Mouse (Mus musculus): ENCODE measurements at regions not wholly inside any gene's neighbourhood (a gene's known extent, or its start where the extent isn't known, plus 50 kb on each side); places are given as distances from the start of the nearest gene placed in this dataset.
A peak's percentile ranks its signal among the peaks of the same experiment; 100 is the strongest.

GRCm38 (mm10) chr7:75923951-75924467 lies 75.9 kb downstream of the Klhl25 start:
- no peak for DNase-seq (ENCODE audit: low spot score in 2 of 2)

- peak; percentile 32 to 57 for DNase-seq (ENCODE audit: low spot score in 2 of 2)
Measured at GRCm38 (mm10) chr7:75927537-75927936, 79.4 kb downstream of the Klhl25 start.

GRCm38 (mm10) chr7:75943844-75944243 lies 95.7 kb downstream of the Klhl25 start:
- no peak for DNase-seq (ENCODE audit: low spot score in 2 of 2)

- DNase-seq (ENCODE audit: low spot score in 2 of 2) = no peak
Measured at GRCm38 (mm10) chr7:75955671-75956070, 107.6 kb downstream of the Klhl25 start.

- DNase-seq (ENCODE audit: low spot score in 2 of 2) = no peak
Measured at GRCm38 (mm10) chr7:75957366-75957765, 109.3 kb downstream of the Klhl25 start.

- DNase-seq (ENCODE audit: low spot score in 2 of 2) = peak; percentile 39 to 48
Measured at GRCm38 (mm10) chr7:75959903-75960620, 112.0 kb downstream of the Klhl25 start.

GRCm38 (mm10) chr7:75968177-75968576 lies 120.1 kb downstream of the Klhl25 start:
- DNase-seq (ENCODE audit: low spot score in 2 of 2) = peak in 1 of 2 experiments; percentile 2

- DNase-seq (ENCODE audit: low spot score in 2 of 2) = peak in 1 of 2 experiments; percentile 1
Measured at GRCm38 (mm10) chr7:75970914-75971313, 122.8 kb downstream of the Klhl25 start.

GRCm38 (mm10) chr7:75971706-75972105 lies 123.6 kb downstream of the Klhl25 start:
- no peak for DNase-seq (ENCODE audit: low spot score in 2 of 2)

GRCm38 (mm10) chr7:75981560-75981959 lies 133.4 kb downstream of the Klhl25 start:
- no peak for DNase-seq (ENCODE audit: low spot score in 2 of 2)

GRCm38 (mm10) chr7:75983029-75983808 lies 135.1 kb downstream of the Klhl25 start:
- DNase-seq (ENCODE audit: low spot score in 2 of 2) = peak; percentile 81 to 84

- no peak for DNase-seq (ENCODE audit: low spot score in 2 of 2)
Measured at GRCm38 (mm10) chr7:75983809-75984171, 135.7 kb downstream of the Klhl25 start.

GRCm38 (mm10) chr7:75998853-75999252 lies 150.7 kb downstream of the Klhl25 start:
- peak; percentile 44 to 56 for DNase-seq (ENCODE audit: low spot score in 2 of 2)

GRCm38 (mm10) chr7:75999324-75999907 lies 151.3 kb downstream of the Klhl25 start:
- no peak for DNase-seq (ENCODE audit: low spot score in 2 of 2)

- no peak for DNase-seq (ENCODE audit: low spot score in 2 of 2)
Measured at GRCm38 (mm10) chr7:76001012-76001411, 152.9 kb downstream of the Klhl25 start.

- DNase-seq (ENCODE audit: low spot score in 2 of 2) = peak in 1 of 2 experiments; percentile 34
Measured at GRCm38 (mm10) chr7:76008226-76008625, 160.1 kb downstream of the Klhl25 start.

GRCm38 (mm10) chr7:76047743-76048142 lies 181.9 kb upstream of the Agbl1 start:
- DNase-seq (ENCODE audit: low spot score in 2 of 2) = no peak

GRCm38 (mm10) chr7:76049342-76049741 lies 180.3 kb upstream of the Agbl1 start:
- no peak for DNase-seq (ENCODE audit: low spot score in 2 of 2)

- DNase-seq (ENCODE audit: low spot score in 2 of 2) = peak in 1 of 2 experiments; percentile 16
Measured at GRCm38 (mm10) chr7:76053843-76054242, 175.8 kb upstream of the Agbl1 start.

GRCm38 (mm10) chr7:76099149-76099548 lies 130.5 kb upstream of the Agbl1 start:
- no peak for DNase-seq (ENCODE audit: low spot score in 2 of 2)

GRCm38 (mm10) chr7:76121242-76121844 lies 108.3 kb upstream of the Agbl1 start:
- DNase-seq (ENCODE audit: low spot score in 2 of 2) = no peak
